Mouse (Mus musculus) CH12.LX (cell line): ENCODE measurements around the gene 2510002D24Rik. TPM values are rescaled to one million over a fixed set of nuclear protein-coding genes. Genes with fewer than 3 reads are reported as not detected.
A peak's percentile ranks its signal among the peaks of the same experiment; 100 is the strongest.

ENCODE experiments used
- DNase-seq: peaks from one replicate; pipeline ENCODE4 v3.0.0-alpha.2; 2013; ENCODE audit errors: extremely low read depth
- H3K27ac ChIP-seq: 2 replicates; pipeline ENCODE4 v1.5.1; 2012; ENCODE audit warnings: low read depth, mild to moderate bottlenecking, control low read depth, moderate library complexity; ENCODE audit not compliant: insufficient read depth
- H3K27me3 ChIP-seq: replicated peaks from 2 replicates; pipeline ENCODE3; 2012; ENCODE audit warnings: inconsistent platforms
- H3K36me3 ChIP-seq, 2 experiments: replicated peaks in 1 of 2; 2 replicates each; pipeline versions ENCODE3 to v1.6.1; 2012; ENCODE audit warnings: inconsistent platforms in 1 of 2, low read length in 1 of 2, mild to moderate bottlenecking in 1 of 2, mixed read lengths in 1 of 2, moderate library complexity in 1 of 2; ENCODE audit not compliant: control insufficient read depth in 1 of 2, insufficient read depth in 1 of 2
- H3K4me1 ChIP-seq, 2 experiments: 2 replicates each; pipeline ENCODE4 v1.6.1; 2012; ENCODE audit warnings: inconsistent platforms in 1 of 2, moderate library complexity in 1 of 2; ENCODE audit not compliant: insufficient read depth in 2 of 2, control insufficient read depth in 1 of 2
- H3K4me2 ChIP-seq: 2 replicates; pipeline ENCODE4 v1.6.1; 2012; ENCODE audit warnings: low read depth, mild to moderate bottlenecking, control low read depth; ENCODE audit not compliant: poor library complexity, insufficient read depth, severe bottlenecking
- H3K4me3 ChIP-seq, 3 experiments: fragments of 150-350 bp in 1 of 3; sonication (generic) in 1 of 3; replicated peaks in 1 of 3; 2 replicates each; pipeline versions ENCODE3 to v1.5.1; 2011 to 2012; ENCODE audit warnings: low read depth in 2 of 3, low read length in 2 of 3, mild to moderate bottlenecking in 2 of 3, moderate library complexity in 2 of 3, control low read depth in 1 of 3, improper control_type of control experiment in 1 of 3, inconsistent platforms in 1 of 3, mixed read lengths in 1 of 3; ENCODE audit not compliant: poor library complexity in 1 of 3
- H3K79me2 ChIP-seq: replicated peaks from 2 replicates; pipeline ENCODE4 v1.6.1; 2012; ENCODE audit warnings: mild to moderate bottlenecking, moderate library complexity; ENCODE audit not compliant: control insufficient read depth, poor library complexity, insufficient read depth, severe bottlenecking; ENCODE audit errors: extremely low read depth
- H3K9ac ChIP-seq: 2 replicates; pipeline ENCODE4 v1.6.1; 2012; ENCODE audit warnings: low read depth, mild to moderate bottlenecking, control low read depth, moderate library complexity; ENCODE audit not compliant: insufficient read depth
- H3K9me3 ChIP-seq: replicated peaks from 2 replicates; pipeline ENCODE3; 2012; ENCODE audit warnings: low read length, inconsistent platforms, mixed read lengths
- BHLHE40 ChIP-seq: IDR thresholded peaks from 2 replicates; pipeline ENCODE4 v1.6.1; 2011; ENCODE audit warnings: mild to moderate bottlenecking, low read depth, low read length, improper control_type of control experiment
- CHD1 ChIP-seq: IDR thresholded peaks from 2 replicates; pipeline ENCODE4 v1.6.1; 2012; ENCODE audit warnings: low read depth, low read length, improper control_type of control experiment, inconsistent platforms
- CHD2 ChIP-seq: IDR thresholded peaks from 2 replicates; pipeline ENCODE4 v1.6.1; 2011; ENCODE audit warnings: low read length, improper control_type of control experiment
- CTCF ChIP-seq, 2 experiments: IDR thresholded peaks in 1 of 2; conservative IDR thresholded peaks in 1 of 2; 2 replicates each; pipeline ENCODE4 v1.5.1; 2011 to 2012; ENCODE audit warnings: low read depth in 2 of 2, low read length in 2 of 2, improper control_type of control experiment in 1 of 2, inconsistent platforms in 1 of 2, mild to moderate bottlenecking in 1 of 2, moderate library complexity in 1 of 2
- E2F4 ChIP-seq: IDR thresholded peaks from 2 replicates; pipeline ENCODE4 v1.6.1; 2011; ENCODE audit warnings: low read depth, low read length, improper control_type of control experiment; ENCODE audit not compliant: insufficient replicate concordance
- ELF1 ChIP-seq: IDR thresholded peaks from 2 replicates; pipeline ENCODE4 v1.6.1; 2014; ENCODE audit warnings: low read depth, mild to moderate bottlenecking, inconsistent platforms, low read length, improper control_type of control experiment
- EP300 ChIP-seq: IDR thresholded peaks from 2 replicates; pipeline ENCODE4 v1.6.1; 2011; ENCODE audit warnings: low read length, improper control_type of control experiment
- ETS1 ChIP-seq: conservative IDR thresholded peaks from 2 replicates; pipeline ENCODE4 v1.6.1; 2012; ENCODE audit warnings: low read depth, mild to moderate bottlenecking, inconsistent platforms, low read length, improper control_type of control experiment, moderate library complexity
- GABPA ChIP-seq: IDR thresholded peaks from 2 replicates; pipeline ENCODE4 v1.6.1; 2012; ENCODE audit warnings: low read depth, low read length, improper control_type of control experiment, inconsistent platforms; ENCODE audit not compliant: insufficient replicate concordance
- HCFC1 ChIP-seq: IDR thresholded peaks from 2 replicates; pipeline ENCODE4 v1.6.1; 2012; ENCODE audit warnings: low read depth, mild to moderate bottlenecking, inconsistent platforms, low read length, improper control_type of control experiment
- IRF4 ChIP-seq: IDR thresholded peaks from 2 replicates; pipeline ENCODE4 v1.6.1; 2014; ENCODE audit warnings: low read depth, mild to moderate bottlenecking, inconsistent platforms, low read length, improper control_type of control experiment
- JUN ChIP-seq: IDR thresholded peaks from 2 replicates; pipeline ENCODE4 v1.6.1; 2011; ENCODE audit warnings: low read depth, mild to moderate bottlenecking, low read length, improper control_type of control experiment, moderate library complexity; ENCODE audit not compliant: insufficient read depth
- JUND ChIP-seq: conservative IDR thresholded peaks from 2 replicates; pipeline ENCODE4 v1.6.1; 2011; ENCODE audit warnings: low read depth, low read length, improper control_type of control experiment
- KAT2A ChIP-seq: IDR thresholded peaks from 2 replicates; pipeline ENCODE4 v1.6.1; 2012; ENCODE audit warnings: low read length, improper control_type of control experiment, inconsistent platforms; ENCODE audit not compliant: insufficient replicate concordance
- MAFK ChIP-seq: IDR thresholded peaks from 2 replicates; pipeline ENCODE4 v1.6.1; 2011; ENCODE audit warnings: low read length, improper control_type of control experiment; ENCODE audit not compliant: insufficient replicate concordance
- MAX ChIP-seq: IDR thresholded peaks from 2 replicates; pipeline ENCODE4 v1.6.1; 2011; ENCODE audit warnings: low read length, improper control_type of control experiment
- MAZ ChIP-seq: IDR thresholded peaks from 2 replicates; pipeline ENCODE4 v1.6.1; 2012; ENCODE audit warnings: low read depth, mild to moderate bottlenecking, inconsistent platforms, low read length, improper control_type of control experiment, moderate library complexity
- MEF2A ChIP-seq: IDR thresholded peaks from 2 replicates; pipeline ENCODE4 v1.6.1; 2014; ENCODE audit warnings: low read depth, mild to moderate bottlenecking, inconsistent platforms, low read length, improper control_type of control experiment, borderline replicate concordance
- MXI1 ChIP-seq: IDR thresholded peaks from 2 replicates; pipeline ENCODE4 v1.6.1; 2011; ENCODE audit warnings: mild to moderate bottlenecking, low read depth, low read length, improper control_type of control experiment
- MYC ChIP-seq: IDR thresholded peaks from 2 replicates; pipeline ENCODE4 v1.6.1; 2011; ENCODE audit warnings: low read depth, mild to moderate bottlenecking, improper control_type of control experiment, low read length
- NELFE ChIP-seq: IDR thresholded peaks from 2 replicates; pipeline ENCODE4 v1.6.1; 2011; ENCODE audit warnings: low read depth, low read length, improper control_type of control experiment
- NRF1 ChIP-seq: IDR thresholded peaks from 2 replicates; pipeline ENCODE4 v1.6.1; 2014; ENCODE audit warnings: low read depth, mild to moderate bottlenecking, inconsistent platforms, low read length, improper control_type of control experiment, moderate library complexity
- PAX5 ChIP-seq: IDR thresholded peaks from 2 replicates; pipeline ENCODE4 v1.6.1; 2012; ENCODE audit warnings: low read length, inconsistent platforms, mixed read lengths
- POLR2A ChIP-seq: IDR thresholded peaks from 2 replicates; pipeline ENCODE4 v1.6.1; 2011; ENCODE audit warnings: low read depth, mild to moderate bottlenecking, improper control_type of control experiment, low read length
- POLR2AphosphoS2 ChIP-seq: IDR thresholded peaks from 2 replicates; pipeline ENCODE4 v1.6.1; 2011; ENCODE audit warnings: low read depth, low read length, improper control_type of control experiment
- RAD21 ChIP-seq: IDR thresholded peaks from 2 replicates; pipeline ENCODE4 v1.6.1; 2011; ENCODE audit warnings: low read depth, mild to moderate bottlenecking, low read length, improper control_type of control experiment, moderate library complexity
- RCOR1 ChIP-seq: conservative IDR thresholded peaks from 2 replicates; pipeline ENCODE4 v1.6.1; 2012; ENCODE audit warnings: low read depth, mild to moderate bottlenecking, inconsistent platforms, low read length, improper control_type of control experiment
- SIN3A ChIP-seq: IDR thresholded peaks from 2 replicates; pipeline ENCODE4 v1.6.1; 2012; ENCODE audit warnings: low read length, improper control_type of control experiment, inconsistent platforms
- SMC3 ChIP-seq: IDR thresholded peaks from 2 replicates; pipeline ENCODE4 v1.6.1; 2011; ENCODE audit warnings: low read depth, low read length, improper control_type of control experiment
- TBP ChIP-seq: conservative IDR thresholded peaks from 2 replicates; pipeline ENCODE4 v1.6.1; 2011; ENCODE audit warnings: low read depth, low read length, improper control_type of control experiment
- TCF12 ChIP-seq: IDR thresholded peaks from 2 replicates; pipeline ENCODE4 v1.6.1; 2014; ENCODE audit warnings: low read depth, mild to moderate bottlenecking, inconsistent platforms, low read length, improper control_type of control experiment
- UBTF ChIP-seq: IDR thresholded peaks from 2 replicates; pipeline ENCODE4 v1.6.1; 2012; ENCODE audit warnings: low read depth, mild to moderate bottlenecking, inconsistent platforms, low read length, improper control_type of control experiment, moderate library complexity
- USF1 ChIP-seq: IDR thresholded peaks from 2 replicates; pipeline ENCODE4 v1.6.1; 2014; ENCODE audit warnings: low read depth, mild to moderate bottlenecking, inconsistent platforms, low read length, improper control_type of control experiment
- USF2 ChIP-seq: conservative IDR thresholded peaks from 2 replicates; pipeline ENCODE4 v1.6.1; 2011; ENCODE audit warnings: low read depth, low read length, improper control_type of control experiment
- ZC3H11A ChIP-seq: IDR thresholded peaks from 2 replicates; pipeline ENCODE4 v1.6.1; 2012; ENCODE audit warnings: low read depth, mild to moderate bottlenecking, inconsistent platforms, low read length, improper control_type of control experiment
- ZKSCAN1 ChIP-seq: IDR thresholded peaks from 2 replicates; pipeline ENCODE4 v1.6.1; 2012; ENCODE audit warnings: low read depth, inconsistent platforms, low read length, improper control_type of control experiment, borderline replicate concordance
- ZMIZ1 ChIP-seq: IDR thresholded peaks from 2 replicates; pipeline ENCODE4 v1.6.1; 2012; ENCODE audit warnings: low read depth, mild to moderate bottlenecking, inconsistent platforms, low read length, improper control_type of control experiment
- ZNF384 ChIP-seq: IDR thresholded peaks from 2 replicates; pipeline ENCODE4 v1.6.1; 2012; ENCODE audit warnings: low read depth, low read length, improper control_type of control experiment, inconsistent platforms
- dilution Hi-C: fragments of 300-500 bp; cut with MboI; formaldehyde crosslinking; loops from 2 replicates; pipeline ENCODE4 v1.14.3; 2020; ENCODE audit warnings: low sequenced_read_pairs; ENCODE audit not compliant: extremely low pct_unique_long_range_greater_than_20kb, extremely low pct_ligation_motif_present
- in situ Hi-C: fragments of 300-500 bp; cut with MboI; formaldehyde crosslinking; loops from 3 replicates; pipeline ENCODE4 v1.14.3; 2019; ENCODE audit warnings: low sequenced_read_pairs, low pct_ligation_motif_present, low pct_unique_long_range_greater_than_20kb, mixed read lengths
- polyA plus RNA-seq: library from polyadenylated mRNA; unstranded; fragments of >175 nt; gene quantifications from 2 replicates; pipeline ENCODE4 v1.2.1, GENCODE M21; 2012; ENCODE audit warnings: low read depth; ENCODE audit not compliant: insufficient read length
- total RNA-seq, 2 experiments: library from RNA; depleted of rRNA; stranded (reverse); fragments of 300-350 nt in 1 of 2; fragments of >200 nt in 1 of 2; gene quantifications; 2 replicates each; pipeline ENCODE4 v1.2.3; 2012 to 2014

2510002D24Rik gene
- total and polyA plus RNA-seq, 3 experiments = 66.2 to 84.9 (median 78.0) TPM

GRCm38 (mm10) chr16:18811468-18812384, 24.7 kb upstream of the 2510002D24Rik start, which contains the start of the genes Ufd1 and Cdc45:
Gene Ufd1 (plus strand): TSS chr16:18811779.
Gene Cdc45 (minus strand): TSS chr16:18811987.
- Histone ChIP-seq H3K36me3 (peaks cover 46 to 69% of the 10 kb centered on the region in 2 experiments), H3K79me2 (peaks cover 45% of the 10 kb centered on the region), H3K27ac (peak within 1 kb of the TSS; percentile 65), H3K4me1 (peaks cover 8 to 27% of the 10 kb centered on the region in 2 experiments), H3K9me3 (no peaks in the 10 kb centered on the region), H3K4me3 (peak within 1 kb of the TSS; percentile 64 to 99 (median 94)), H3K27me3 (no peaks in the 10 kb centered on the region), H3K9ac (peak within 1 kb of the TSS; percentile 96), H3K4me2 (peak within 1 kb of the TSS; percentile 91)
- in situ Hi-C loops (no loop called here), dilution Hi-C loops (no loop called here)
- peak; percentile 99 for DNase-seq
- TF ChIP-seq RCOR1 (0 out of 2 replicates have a peak, but pooled peaks have one; percentile 54), USF1 (no peak), HCFC1 (peak; percentile 91), USF2 (no peak), MEF2A (no peak; the same call in 1 of the 2 replicates), SMC3 (no peak), NELFE (peak; percentile 97), MXI1 (peak; percentile 95), POLR2A (peak; percentile 98), E2F4 (peak; percentile 89; the same call in 1 of the 2 replicates), KAT2A (peak; percentile 99), CHD1 (no peak), IRF4 (peak; percentile 38; the same call in 1 of the 2 replicates), MAX (peak; percentile 90), ZMIZ1 (peak; percentile 95), MYC (peak; percentile 62; the same call in 1 of the 2 replicates), CTCF (conservative IDR thresholded peaks at IDR 0.05 in 1 of 2, IDR thresholded peaks at IDR 0.05 in 1 of 2; ENCODE audit: low read depth in 2 of 2, low read length in 2 of 2) (no peak), NRF1 (peak; percentile 82), JUN (no peak), MAFK (no peak), MAZ (peak; percentile 85), ETS1 (no peak), CHD2 (peak; percentile 99), TBP (peak; percentile 92; the same call in 1 of the 2 replicates), RAD21 (no peak), ELF1 (peak; percentile 99), UBTF (no peak), ZKSCAN1 (no peak), GABPA (peak; percentile 75; the same call in 1 of the 2 replicates), TCF12 (peak; percentile 87), ZC3H11A (no peak), POLR2AphosphoS2 (no peak; the same call in 1 of the 2 replicates), SIN3A (peak; percentile 98), JUND (no peak), PAX5 (no peak), ZNF384 (no peak; the same call in 1 of the 2 replicates), BHLHE40 (no peak), EP300 (no peak)
